ENCODE assay signal across 8 mouse cellular contexts in genomic region chr2:173276859-173277258, GRCm38 (mm10). TPM values are rescaled to one million over a fixed set of nuclear protein-coding genes. Genes with fewer than 3 reads are reported as not detected.
A peak's percentile ranks its signal among the peaks of the same experiment; 100 is the strongest.
DNase-seq lines count a peak whose midpoint lies in the region; ATAC-seq and TF ChIP-seq lines count a peak whose summit lies in the region.

No protein-coding gene starts in this region.

- peak overlapping the region; percentile 90; the same call in 1 of the 2 replicates for H3K27ac ChIP-seq in neural tube, embryonic 11.5 days (ENCODE audit: low read depth, low read length)
- peak overlapping the region; percentile 80 for H3K27ac ChIP-seq in embryonic facial prominence, embryonic 15.5 days (replicated peaks)
- H3K27ac ChIP-seq in hindbrain, embryonic 15.5 days (replicated peaks) = peak overlapping the region; percentile 74
- H3K27ac ChIP-seq in liver, postnatal 0 days (ENCODE audit: low read depth) = no peak overlapping the region
- H3K27ac ChIP-seq in stomach, embryonic 16.5 days (ENCODE audit: low read length) = peak overlapping the region; percentile 58

- peaks cover 30% of the 10 kb centered on the region for H3K4me1 ChIP-seq in neural tube, embryonic 11.5 days (ENCODE audit: control insufficient read depth, insufficient read depth, low read length)
- H3K4me1 ChIP-seq in embryonic facial prominence, embryonic 15.5 days = peaks cover 50% of the 10 kb centered on the region
- H3K4me1 ChIP-seq in hindbrain, embryonic 15.5 days (replicated peaks) = peaks cover 48% of the 10 kb centered on the region
- H3K4me1 ChIP-seq in liver, postnatal 0 days (ENCODE audit: insufficient read depth) = no peaks in the 10 kb centered on the region; the same call in 1 of the 2 replicates
- H3K4me1 ChIP-seq in stomach, embryonic 16.5 days (ENCODE audit: control insufficient read depth, insufficient read depth, low read length) = peaks cover 34% of the 10 kb centered on the region

- no peaks in the 10 kb centered on the region for H3K36me3 ChIP-seq in neural tube, embryonic 11.5 days (ENCODE audit: control insufficient read depth, insufficient read depth, low read length)
- no peaks in the 10 kb centered on the region for H3K36me3 ChIP-seq in embryonic facial prominence, embryonic 15.5 days
- H3K36me3 ChIP-seq in hindbrain, embryonic 15.5 days = no peaks in the 10 kb centered on the region
- no peaks in the 10 kb centered on the region for H3K36me3 ChIP-seq in liver, postnatal 0 days (replicated peaks; ENCODE audit: insufficient read depth, low read length)
- no peaks in the 10 kb centered on the region for H3K36me3 ChIP-seq in stomach, embryonic 16.5 days (ENCODE audit: control insufficient read depth, insufficient read depth, low read length)

- peak overlapping the region; percentile 88 for H3K4me2 ChIP-seq in neural tube, embryonic 11.5 days (ENCODE audit: low read depth)
- H3K4me2 ChIP-seq in embryonic facial prominence, embryonic 15.5 days (replicated peaks) = peak overlapping the region; percentile 77
- H3K4me2 ChIP-seq in hindbrain, embryonic 15.5 days = peak overlapping the region; percentile 77
- H3K4me2 ChIP-seq in liver, postnatal 0 days (ENCODE audit: low read depth, low read length) = peak overlapping the region; percentile 67
- peak overlapping the region; percentile 52 for H3K4me2 ChIP-seq in stomach, embryonic 16.5 days (ENCODE audit: low read depth, low read length)

- H3K9ac ChIP-seq in neural tube, embryonic 11.5 days (ENCODE audit: low read length) = peak overlapping the region; percentile 100
- H3K9ac ChIP-seq in embryonic facial prominence, embryonic 15.5 days = peak overlapping the region; percentile 96
- H3K9ac ChIP-seq in hindbrain, embryonic 15.5 days = peak overlapping the region; percentile 95
- H3K9ac ChIP-seq in liver, postnatal 0 days (replicated peaks) = no peak overlapping the region; the same call in 1 of the 2 replicates
- peak overlapping the region; percentile 97 for H3K9ac ChIP-seq in stomach, embryonic 16.5 days (ENCODE audit: low read length)

- no peaks in the 10 kb centered on the region for H3K9me3 ChIP-seq in neural tube, embryonic 11.5 days (ENCODE audit: control insufficient read depth, low read length)
- no peaks in the 10 kb centered on the region for H3K9me3 ChIP-seq in embryonic facial prominence, embryonic 15.5 days (replicated peaks)
- H3K9me3 ChIP-seq in hindbrain, embryonic 15.5 days = no peaks in the 10 kb centered on the region
- H3K9me3 ChIP-seq in liver, postnatal 0 days (ENCODE audit: low read length) = no peaks in the 10 kb centered on the region
- H3K9me3 ChIP-seq in stomach, embryonic 16.5 days (replicated peaks; ENCODE audit: control insufficient read depth, low read length) = no peaks in the 10 kb centered on the region

- H3K27me3 ChIP-seq in neural tube, embryonic 11.5 days (ENCODE audit: control insufficient read depth, insufficient read depth, low read length) = no peaks in the 10 kb centered on the region
- H3K27me3 ChIP-seq in embryonic facial prominence, embryonic 15.5 days = no peaks in the 10 kb centered on the region
- no peaks in the 10 kb centered on the region for H3K27me3 ChIP-seq in hindbrain, embryonic 15.5 days
- H3K27me3 ChIP-seq in liver, postnatal 0 days (ENCODE audit: insufficient read depth, low read length) = peaks cover 57% of the 10 kb centered on the region
- no peaks in the 10 kb centered on the region for H3K27me3 ChIP-seq in stomach, embryonic 16.5 days (ENCODE audit: control insufficient read depth, insufficient read depth, low read length)

- 3% methylated on average over 12 of the region's 12 CpGs for WGBS in neural tube, embryonic 11.5 days
- 4% methylated on average over 12 of the region's 12 CpGs for WGBS in embryonic facial prominence, embryonic 15.5 days
- 3% methylated on average over 12 of the region's 12 CpGs for WGBS in hindbrain, embryonic 15.5 days
- WGBS in liver, postnatal 0 days (ENCODE audit: insufficient replicate concordance) = 16% methylated on average over 12 of the region's 12 CpGs
- 6% methylated on average over 12 of the region's 12 CpGs for WGBS in stomach, embryonic 16.5 days

- peak; percentile 31 for ATAC-seq in neural tube, embryonic 11.5 days (ENCODE audit: insufficient read depth, low FRiP score, low TSS enrichment)
- peak; percentile 22; the same call in 1 of the 2 replicates for ATAC-seq in embryonic facial prominence, embryonic 15.5 days (ENCODE audit: insufficient number of reproducible peaks, low FRiP score, low TSS enrichment, low read depth)
- peak; percentile 28 for ATAC-seq in hindbrain, embryonic 15.5 days (ENCODE audit: low FRiP score, low read depth)
- no peak for ATAC-seq in liver, postnatal 0 days
- peak; percentile 1; the same call in 1 of the 2 replicates for ATAC-seq in stomach, embryonic 16.5 days (ENCODE audit: insufficient read depth, low FRiP score)

- H3K4me3 ChIP-seq in neural tube, embryonic 11.5 days (ENCODE audit: low read depth, low read length) = peak overlapping the region; percentile 99
- H3K4me3 ChIP-seq in embryonic facial prominence, embryonic 15.5 days (replicated peaks) = peak overlapping the region; percentile 94
- peak overlapping the region; percentile 94 for H3K4me3 ChIP-seq in hindbrain, embryonic 15.5 days
- peak overlapping the region; percentile 53 for H3K4me3 ChIP-seq in liver, postnatal 0 days (ENCODE audit: low read depth, low read length)
- peak overlapping the region; percentile 86 for H3K4me3 ChIP-seq in stomach, embryonic 16.5 days (replicated peaks; ENCODE audit: low read length)

- peak; percentile 62 for DNase-seq in neural tube, embryonic 11.5 days (ENCODE audit: low spot score)
- no peak for DNase-seq in neural tube, embryonic 10.5 days (ENCODE audit: extremely low spot score, low spot score)
- no peak for DNase-seq in liver, postnatal 0 days
- DNase-seq in frontal cortex, postnatal 36 days (ENCODE audit: low spot score in 2 of 2) = no peak
- no peak for DNase-seq in frontal cortex, postnatal 10 days (ENCODE audit: low spot score in 2 of 2)

- TF ChIP-seq CTCF in liver, postnatal 0 days (IDR thresholded peaks at IDR 0.05; ENCODE audit: low read depth) = no peak

- no peak for TF ChIP-seq EP300 in liver, postnatal 0 days (IDR thresholded peaks at IDR 0.05; ENCODE audit: low read depth)

RNA-seq across cellular contexts. Expression of gene Pmepa1, which starts 0.5 kb away (rescaled TPM):
- polyA plus RNA-seq in neural tube, embryonic 11.5 days (2014; fragmentation: Nextera tagmentation; extraction: Ambion mirVana) = 5.3 and 5.9 TPM in 2 replicates
- 8.7 and 9.0 TPM in 2 replicates for polyA plus RNA-seq in embryonic facial prominence, embryonic 15.5 days (2015; fragmentation: Nextera tagmentation; extraction: Ambion mirVana)
- polyA plus RNA-seq in hindbrain, embryonic 15.5 days (2015; fragmentation: Nextera tagmentation; extraction: Ambion mirVana) = 4.4 and 5.0 TPM in 2 replicates
- 0.21 and 0.36 TPM in 2 replicates for polyA plus RNA-seq in liver, postnatal 0 days (2015; fragmentation: Nextera tagmentation; extraction: Ambion mirVana)
- 7.2 and 7.4 TPM in 2 replicates for polyA plus RNA-seq in stomach, embryonic 16.5 days (2015; fragmentation: Nextera tagmentation; extraction: Ambion mirVana)

RNA-seq across cellular contexts. Expression of gene Zbp1, which starts 58.1 kb away (rescaled TPM):
- not detected in 2 replicates for polyA plus RNA-seq in neural tube, embryonic 11.5 days (2014; fragmentation: Nextera tagmentation; extraction: Ambion mirVana)
- 0.63 and 1.5 TPM in 2 replicates for polyA plus RNA-seq in embryonic facial prominence, embryonic 15.5 days (2015; fragmentation: Nextera tagmentation; extraction: Ambion mirVana)
- polyA plus RNA-seq in hindbrain, embryonic 15.5 days (2015; fragmentation: Nextera tagmentation; extraction: Ambion mirVana) = 0.25 and 1.6 TPM in 2 replicates
- 4.9 and 6.7 TPM in 2 replicates for polyA plus RNA-seq in liver, postnatal 0 days (2015; fragmentation: Nextera tagmentation; extraction: Ambion mirVana)
- 0.70 and 1.0 TPM in 2 replicates for polyA plus RNA-seq in stomach, embryonic 16.5 days (2015; fragmentation: Nextera tagmentation; extraction: Ambion mirVana)
